Mouse (Mus musculus): ENCODE measurements around the gene Bcl2l10. TPM values are rescaled to one million over a fixed set of nuclear protein-coding genes. Genes with fewer than 3 reads are reported as not detected.
A peak's percentile ranks its signal among the peaks of the same experiment; 100 is the strongest.
"Not testable (repeated sequence)": the region's sequence is repeated elsewhere in the genome, so short reads cannot be mapped to it uniquely, and the experiment has no call there.

Bcl2l10 gene
- total and polyA plus RNA-seq, 2 experiments from 2014 or later: not detected

GRCm38 (mm10) chr9:75361699-75362098, 14.1 kb downstream of the Bcl2l10 start:
- Histone ChIP-seq H3K4me1 (ENCODE audit: insufficient read depth) (no peaks in the 10 kb centered on the region), H3K27ac (ENCODE audit: low read depth, low read length) (no peak overlapping the region), H3K9ac (no peak overlapping the region), H3K9me3 (ENCODE audit: low read length) (no peaks in the 10 kb centered on the region), H3K4me2 (ENCODE audit: low read depth) (no peak overlapping the region), H3K27me3 (ENCODE audit: insufficient read depth, low read length) (no peaks in the 10 kb centered on the region), H3K4me3 (ENCODE audit: low read depth, low read length) (no peak overlapping the region), H3K36me3 (ENCODE audit: insufficient read depth) (no peaks in the 10 kb centered on the region)
- peak; percentile 72 for TF ChIP-seq CTCF (IDR thresholded peaks at IDR 0.05; ENCODE audit: low read depth)
- ATAC-seq: no peak
- 43% methylated on average over 5 of the region's 5 CpGs for WGBS
- peak; percentile 56 for DNase-seq

GRCm38 (mm10) chr9:75362201-75362600, 14.6 kb downstream of the Bcl2l10 start:
- DNase-seq: no peak
- Histone ChIP-seq H3K4me2 (ENCODE audit: low read depth) (no peak overlapping the region), H3K27ac (ENCODE audit: low read depth, low read length) (no peak overlapping the region), H3K36me3 (ENCODE audit: insufficient read depth) (no peaks in the 10 kb centered on the region), H3K9ac (no peak overlapping the region), H3K27me3 (ENCODE audit: insufficient read depth, low read length) (no peaks in the 10 kb centered on the region), H3K4me3 (ENCODE audit: low read depth, low read length) (no peak overlapping the region), H3K9me3 (ENCODE audit: low read length) (no peaks in the 10 kb centered on the region), H3K4me1 (ENCODE audit: insufficient read depth) (no peaks in the 10 kb centered on the region)
- ATAC-seq: no peak
- TF ChIP-seq CTCF (IDR thresholded peaks at IDR 0.05; ENCODE audit: low read depth): no peak
- WGBS: 85% methylated on average over 4 of the region's 4 CpGs

DNA sequence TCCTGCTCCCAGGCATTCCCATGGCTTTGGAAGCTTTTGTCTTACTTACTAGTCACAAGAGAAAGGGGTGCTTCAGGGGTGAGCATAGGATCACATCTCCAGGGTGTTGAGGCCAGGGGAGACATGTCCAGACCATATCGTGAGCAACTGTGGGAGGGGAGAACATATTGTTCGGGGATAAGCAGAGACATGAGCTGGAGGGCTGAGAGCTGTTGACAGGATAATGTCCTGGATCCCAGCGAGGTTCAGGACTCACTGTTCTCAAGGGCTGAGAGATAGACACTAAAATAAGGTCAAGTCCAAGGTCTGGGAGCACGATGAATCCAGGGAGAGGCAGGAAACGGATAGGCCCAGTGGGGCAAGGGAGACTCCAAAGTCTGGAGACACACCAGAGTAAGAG, 15.4 kb downstream of the Bcl2l10 start:
- H3K27me3 ChIP-seq (ENCODE audit: insufficient read depth, low read length): no peaks in the 10 kb centered on the region

GRCm38 (mm10) chr9:75363702-75364101, 16.1 kb downstream of the Bcl2l10 start:
- WGBS: 71% methylated on average over 7 of the region's 7 CpGs
- H3K4me2 ChIP-seq (ENCODE audit: low read depth); H3K9ac ChIP-seq; H3K4me3 ChIP-seq (ENCODE audit: low read depth, low read length); ATAC-seq; H3K4me1 ChIP-seq (ENCODE audit: insufficient read depth); H3K36me3 ChIP-seq (ENCODE audit: insufficient read depth); DNase-seq; H3K9me3 ChIP-seq (ENCODE audit: low read length); H3K27me3 ChIP-seq (ENCODE audit: insufficient read depth, low read length); H3K27ac ChIP-seq (ENCODE audit: low read depth, low read length): not testable (repeated sequence)

More for the DNA sequence above, 15.4 kb downstream of the Bcl2l10 start:
- no peak for TF ChIP-seq CTCF (IDR thresholded peaks at IDR 0.05; ENCODE audit: low read depth)
- Histone ChIP-seq H3K36me3 (ENCODE audit: insufficient read depth) (no peaks in the 10 kb centered on the region), H3K4me2 (ENCODE audit: low read depth) (no peak overlapping the region), H3K27ac (ENCODE audit: low read depth, low read length) (no peak overlapping the region), H3K4me1 (ENCODE audit: insufficient read depth) (no peaks in the 10 kb centered on the region), H3K9me3 (ENCODE audit: low read length) (no peaks in the 10 kb centered on the region), H3K9ac (no peak overlapping the region), H3K4me3 (ENCODE audit: low read depth, low read length) (no peak overlapping the region)
- DNase-seq (no peak), ATAC-seq (no peak)
- 87% methylated on average over 5 of the region's 5 CpGs for WGBS

GRCm38 (mm10) chr9:75365195-75365594, 17.6 kb downstream of the Bcl2l10 start:
- WGBS: 63% methylated on average over 4 of the region's 4 CpGs
- H3K27me3 ChIP-seq (ENCODE audit: insufficient read depth, low read length): no peaks in the 10 kb centered on the region
- H3K36me3 ChIP-seq (ENCODE audit: insufficient read depth): no peaks in the 10 kb centered on the region
- H3K4me1 ChIP-seq (ENCODE audit: insufficient read depth): no peaks in the 10 kb centered on the region
- no peak overlapping the region for H3K27ac ChIP-seq (ENCODE audit: low read depth, low read length)
- no peak overlapping the region for H3K9ac ChIP-seq
- H3K9me3 ChIP-seq (ENCODE audit: low read length): no peaks in the 10 kb centered on the region
- no peak for DNase-seq
- no peak for ATAC-seq
- H3K4me3 ChIP-seq (ENCODE audit: low read depth, low read length): no peak overlapping the region
- H3K4me2 ChIP-seq (ENCODE audit: low read depth): no peak overlapping the region
- TF ChIP-seq CTCF (IDR thresholded peaks at IDR 0.05; ENCODE audit: low read depth): no peak

- TF ChIP-seq CTCF (IDR thresholded peaks at IDR 0.05; ENCODE audit: low read depth): no peak
- Histone ChIP-seq H3K4me1 (ENCODE audit: insufficient read depth) (no peaks in the 10 kb centered on the region), H3K36me3 (ENCODE audit: insufficient read depth) (no peaks in the 10 kb centered on the region), H3K9me3 (ENCODE audit: low read length) (no peaks in the 10 kb centered on the region), H3K9ac (no peak overlapping the region), H3K27me3 (ENCODE audit: insufficient read depth, low read length) (no peaks in the 10 kb centered on the region), H3K27ac (ENCODE audit: low read depth, low read length) (no peak overlapping the region), H3K4me2 (ENCODE audit: low read depth) (no peak overlapping the region), H3K4me3 (ENCODE audit: low read depth, low read length) (no peak overlapping the region)
- WGBS: 77% methylated on average over 5 of the region's 5 CpGs
- no peak for ATAC-seq
- no peak for DNase-seq
Measured at GRCm38 (mm10) chr9:75366191-75366590, 18.6 kb downstream of the Bcl2l10 start.

DNA sequence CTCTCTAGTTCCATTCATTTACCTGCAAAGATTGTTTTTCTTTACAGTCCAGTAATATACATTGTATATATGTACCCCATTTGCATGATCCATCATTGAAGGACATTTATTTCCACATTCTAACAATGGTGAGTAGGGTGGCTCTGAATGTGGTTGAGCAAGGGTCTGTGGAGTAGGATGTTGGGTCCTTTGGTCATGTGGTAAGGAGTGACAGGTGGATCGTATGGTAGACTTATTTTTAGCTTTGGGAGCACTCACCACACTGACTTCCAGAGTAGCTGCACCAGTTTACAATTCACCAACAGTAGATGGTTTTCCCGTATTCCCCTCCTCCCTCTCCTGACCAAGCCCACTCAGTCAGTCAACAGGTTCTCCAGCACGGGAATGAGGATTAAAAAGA, 21.2 kb downstream of the Bcl2l10 start:
- no peak for DNase-seq
- WGBS: 72% methylated on average over 3 of the region's 3 CpGs
- no peaks in the 10 kb centered on the region for H3K9me3 ChIP-seq (ENCODE audit: low read length)
- no peak for ATAC-seq
- no peak overlapping the region for H3K4me2 ChIP-seq (ENCODE audit: low read depth)
- H3K9ac ChIP-seq: no peak overlapping the region
- H3K27me3 ChIP-seq (ENCODE audit: insufficient read depth, low read length): no peaks in the 10 kb centered on the region
- H3K4me1 ChIP-seq (ENCODE audit: insufficient read depth): no peaks in the 10 kb centered on the region
- no peak for TF ChIP-seq CTCF (IDR thresholded peaks at IDR 0.05; ENCODE audit: low read depth)
- no peak overlapping the region for H3K27ac ChIP-seq (ENCODE audit: low read depth, low read length)
- no peak overlapping the region for H3K4me3 ChIP-seq (ENCODE audit: low read depth, low read length)
- no peaks in the 10 kb centered on the region for H3K36me3 ChIP-seq (ENCODE audit: insufficient read depth)

GRCm38 (mm10) chr9:75375606-75376005, 28.0 kb downstream of the Bcl2l10 start:
- ATAC-seq: no peak
- no peaks in the 10 kb centered on the region for H3K9me3 ChIP-seq (ENCODE audit: low read length)
- DNase-seq: no peak
- no peak for TF ChIP-seq CTCF (IDR thresholded peaks at IDR 0.05; ENCODE audit: low read depth)
- WGBS: 83% methylated on average over 9 of the region's 9 CpGs
- H3K4me3 ChIP-seq (ENCODE audit: low read depth, low read length): no peak overlapping the region
- H3K27ac ChIP-seq (ENCODE audit: low read depth, low read length): no peak overlapping the region
- no peak overlapping the region for H3K9ac ChIP-seq
- no peaks in the 10 kb centered on the region for H3K36me3 ChIP-seq (ENCODE audit: insufficient read depth)
- no peaks in the 10 kb centered on the region for H3K4me1 ChIP-seq (ENCODE audit: insufficient read depth)
- no peak overlapping the region for H3K4me2 ChIP-seq (ENCODE audit: low read depth)
- H3K27me3 ChIP-seq (ENCODE audit: insufficient read depth, low read length): no peaks in the 10 kb centered on the region
